Comparison of ENCODE assay signal across 18 mouse cellular contexts in the genomic region with DNA sequence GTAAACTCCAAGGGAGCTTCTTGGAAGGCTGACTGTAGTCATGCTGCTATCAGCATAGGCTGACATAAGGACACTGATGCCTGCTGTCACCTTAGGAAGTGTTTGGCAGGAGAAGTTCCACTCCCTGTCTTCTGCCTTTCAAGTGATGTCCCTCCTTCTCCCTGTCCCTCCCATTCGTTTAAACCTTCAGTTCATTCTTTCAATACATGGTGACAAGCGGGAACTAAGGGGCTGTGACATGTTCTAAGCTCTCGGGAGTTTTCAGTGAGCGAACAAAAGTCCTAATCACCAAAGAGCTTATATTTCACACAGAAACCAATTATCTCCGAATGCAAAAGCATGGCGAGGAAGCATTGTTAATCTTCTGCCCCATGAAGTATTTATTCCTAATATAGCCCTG.
DNase-seq lines count a peak whose midpoint lies in the region; ATAC-seq and TF ChIP-seq lines count a peak whose summit lies in the region.
"Had no signal": no experiment of that assay in that cellular context is flagged by ENCODE, and none has a peak within 500 bp of the region (broad histone marks: within the 10 kb centered on the region; RNA-seq: fewer than 3 reads in every experiment).

No protein-coding gene starts in this region.

- no peak overlapping the region for H3K4me2 ChIP-seq in neural tube, embryonic 13.5 days
- H3K4me2 ChIP-seq in hindbrain, postnatal 0 days (ENCODE audit: low read depth, low read length), result no peak overlapping the region
- H3K4me2 ChIP-seq: embryonic facial prominence, embryonic 12.5 days; heart, embryonic 12.5 days; liver, embryonic 12.5 days; lung, embryonic 15.5 days had no signal

- no peak overlapping the region for H3K4me3 ChIP-seq in neural tube, embryonic 13.5 days
- no peak overlapping the region for H3K4me3 ChIP-seq in hindbrain, postnatal 0 days (ENCODE audit: low read length)
- H3K4me3 ChIP-seq: embryonic facial prominence, embryonic 12.5 days; heart, embryonic 12.5 days; limb, embryonic 10.5 days; liver, embryonic 12.5 days; lung, embryonic 15.5 days; myocyte had no signal

- peaks cover 13% of the 10 kb centered on the region for H3K36me3 ChIP-seq in neural tube, embryonic 13.5 days
- no peaks in the 10 kb centered on the region for H3K36me3 ChIP-seq in hindbrain, postnatal 0 days (ENCODE audit: insufficient read depth, low read length)
- H3K36me3 ChIP-seq: liver, embryonic 12.5 days had no signal

- no peak overlapping the region for H3K9ac ChIP-seq in neural tube, embryonic 13.5 days
- H3K9ac ChIP-seq in hindbrain, postnatal 0 days (replicated peaks; ENCODE audit: low read length), result no peak overlapping the region
- H3K9ac ChIP-seq: embryonic facial prominence, embryonic 12.5 days; heart, embryonic 12.5 days; liver, embryonic 12.5 days; lung, embryonic 15.5 days had no signal

- no peak for TF ChIP-seq CTCF in hindbrain, postnatal 0 days (IDR thresholded peaks at IDR 0.05; ENCODE audit: low read depth)

- peak; percentile 86 for ATAC-seq in cerebellum, adult (ENCODE audit: insufficient number of reproducible peaks, low FRiP score, low TSS enrichment)
- ATAC-seq in neural tube, embryonic 13.5 days (ENCODE audit: low read depth), result no peak
- peak; percentile 30; the same call in 1 of the 2 replicates for ATAC-seq in hindbrain, postnatal 0 days
- ATAC-seq: liver, embryonic 12.5 days had no signal

- DNase-seq in cerebellum, postnatal 4 days (ENCODE audit: low spot score in 2 of 2), result no peak
- DNase-seq in neural tube, embryonic 10.5 days (ENCODE audit: extremely low spot score, low spot score), result no peak
- DNase-seq in hindbrain, postnatal 0 days (ENCODE audit: low spot score), result peak; percentile 48
- DNase-seq in retina, postnatal 1 day, result peak; percentile 60
- no peak for DNase-seq in adrenal gland, postnatal 25 days
- DNase-seq in thymus, adult 18-20 months, result no peak
- DNase-seq: adrenal gland, postnatal 36 days; gastrocnemius, postnatal 25 days; heart, postnatal 4 days; kidney, adult 8-10 months had no signal

- H3K27ac ChIP-seq in neural tube, embryonic 13.5 days (replicated peaks), result peak overlapping the region; percentile 43
- H3K27ac ChIP-seq in hindbrain, postnatal 0 days, result peak overlapping the region; percentile 28; the same call in 1 of the 2 replicates
- H3K27ac ChIP-seq: embryonic facial prominence, embryonic 12.5 days; limb, embryonic 10.5 days; liver, embryonic 12.5 days; lung, embryonic 15.5 days had no signal

- peaks cover 69% of the 10 kb centered on the region for H3K4me1 ChIP-seq in neural tube, embryonic 13.5 days (replicated peaks)
- H3K4me1 ChIP-seq in hindbrain, postnatal 0 days (ENCODE audit: insufficient read depth, low read length), result peaks cover 17% of the 10 kb centered on the region
- H3K4me1 ChIP-seq: liver, embryonic 12.5 days had no signal

- no peaks in the 10 kb centered on the region for H3K27me3 ChIP-seq in neural tube, embryonic 13.5 days
- H3K27me3 ChIP-seq in hindbrain, postnatal 0 days (ENCODE audit: insufficient read depth, low read length), result no peaks in the 10 kb centered on the region
- H3K27me3 ChIP-seq: embryonic facial prominence, embryonic 12.5 days; heart, embryonic 12.5 days; liver, embryonic 12.5 days; lung, embryonic 15.5 days had no signal

- WGBS in neural tube, embryonic 13.5 days, result 42% methylated on average over 6 of the region's 6 CpGs
- 47% methylated on average over 6 of the region's 6 CpGs for WGBS in hindbrain, postnatal 0 days

- no peaks in the 10 kb centered on the region for H3K9me3 ChIP-seq in neural tube, embryonic 13.5 days
- H3K9me3 ChIP-seq in hindbrain, postnatal 0 days (ENCODE audit: low read length), result no peaks in the 10 kb centered on the region
- H3K9me3 ChIP-seq: embryonic facial prominence, embryonic 12.5 days; heart, embryonic 12.5 days; limb, embryonic 10.5 days; liver, embryonic 12.5 days; lung, embryonic 15.5 days had no signal

Comparison
In these comparisons a context has a peak if more than half of its experiments do, and no peak if none do; other contexts are left out.
1. DNase-seq: peak in hindbrain, postnatal 0 days (single experiment) and retina, postnatal 1 day (single experiment); none in cerebellum, postnatal 4 days (0 of 2), neural tube, embryonic 10.5 days (single experiment), adrenal gland, postnatal 25 days (single experiment) and thymus, adult 18-20 months (0 of 2).